Mouse (Mus musculus) olfactory bulb, adult 2 months (tissue): ENCODE data around the gene Olfr1381. TPM values are rescaled to one million over a fixed set of nuclear protein-coding genes. Genes with fewer than 3 reads are reported as not detected.
"Not testable (repeated sequence)": the region's sequence is repeated elsewhere in the genome, so short reads cannot be mapped to it uniquely, and the experiment has no call there.

Experiments used
- H3K27ac ChIP-seq: fragments of 200-500 bp; 2 replicates; pipeline ENCODE4 v1.5.1; 2012; ENCODE audit warnings: low read depth, low read length; ENCODE audit not compliant: insufficient read depth
- H3K4me1 ChIP-seq: fragments of 200-500 bp; 2 replicates; pipeline ENCODE4 v1.6.1; 2012; ENCODE audit warnings: low read length; ENCODE audit not compliant: control insufficient read depth, insufficient read depth
- H3K4me3 ChIP-seq: fragments of 200-500 bp; 2 replicates; pipeline ENCODE4 v1.5.1; 2012; ENCODE audit warnings: mild to moderate bottlenecking, low read depth, low read length, moderate library complexity; ENCODE audit not compliant: insufficient read depth
- CTCF ChIP-seq: fragments of 200-500 bp; IDR thresholded peaks from 2 replicates; pipeline ENCODE4 v1.5.1; 2012; ENCODE audit warnings: low read depth, mild to moderate bottlenecking, low read length, moderate library complexity; ENCODE audit not compliant: insufficient read depth
- POLR2A ChIP-seq: fragments of 200-500 bp; IDR thresholded peaks from 2 replicates; pipeline ENCODE4 v1.6.1; 2012; ENCODE audit warnings: mild to moderate bottlenecking, low read depth, low read length, moderate library complexity; ENCODE audit not compliant: insufficient read depth
- WGBS: fragments of 180-500 bp; shearing (Covaris S2); methylation state at CpG from one replicate; pipeline ENCODE4 v1.1.7; 2018; 5-methylcytosine and 5-hydroxymethylcytosine counted together
- polyA plus RNA-seq: library from polyadenylated mRNA; stranded (reverse); fragments of >200 nt; gene quantifications from 2 replicates; pipeline ENCODE4 v1.2.4, GENCODE M21; 2012; ENCODE audit warnings: low replicate concordance; ENCODE audit not compliant: missing spikeins, insufficient read depth, insufficient read length

Gene Olfr1381
- polyA plus RNA-seq, result not detected in 2 replicates

DNA sequence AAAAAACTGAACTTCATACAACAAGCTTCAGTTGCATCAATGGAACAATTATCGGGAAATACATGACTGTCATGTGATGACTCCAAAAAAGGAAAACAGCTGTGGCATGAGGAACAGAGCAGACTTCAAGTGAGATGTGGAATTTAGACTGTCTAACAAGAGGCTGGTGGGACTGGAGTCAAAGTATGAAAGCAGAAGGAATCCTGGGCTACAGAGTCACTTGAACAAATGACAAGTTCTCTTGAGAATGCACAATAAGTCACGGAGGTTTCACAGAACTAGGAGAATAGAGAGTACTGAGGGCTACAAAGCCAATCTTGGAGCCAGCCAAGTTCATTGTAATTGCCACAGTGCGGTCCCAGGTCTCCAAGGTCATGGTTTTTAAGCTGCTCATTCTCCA is at the start of gene Olfr1381:
TSS of gene Olfr1381 (plus strand) at position 301 of the 400 bp plus-strand sequence.
- 66% methylated on average over 3 of the region's 3 CpGs for WGBS
- H3K4me3 ChIP-seq, H3K27ac ChIP-seq, H3K4me1 ChIP-seq: not testable (repeated sequence)

DNA sequence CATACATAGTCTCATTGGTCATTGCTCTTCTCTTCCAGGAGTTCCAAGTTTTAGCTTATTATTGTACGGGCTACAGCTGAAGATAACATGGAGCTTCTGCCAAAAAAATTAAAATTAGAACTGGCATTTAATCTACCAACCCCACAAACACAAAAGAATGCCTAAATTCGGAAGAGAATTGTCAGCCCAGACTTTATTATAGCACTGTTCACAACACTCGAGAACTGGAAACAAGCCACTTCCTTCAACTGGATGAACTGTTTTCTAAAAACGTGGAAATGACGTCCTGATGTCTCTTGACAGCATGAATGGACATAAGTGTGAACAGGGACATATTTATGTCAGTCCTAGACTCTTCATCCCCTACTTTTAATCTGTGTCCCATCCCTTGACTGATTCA is 25.2 kb upstream of the Olfr1381 start:
- TF ChIP-seq POLR2A (no peak), CTCF (no peak)
- 60% methylated on average over 5 of the region's 5 CpGs for WGBS
- Histone ChIP-seq H3K4me1 (no peaks in the 10 kb centered on the region), H3K27ac (no peak overlapping the region), H3K4me3 (no peak overlapping the region)

DNA sequence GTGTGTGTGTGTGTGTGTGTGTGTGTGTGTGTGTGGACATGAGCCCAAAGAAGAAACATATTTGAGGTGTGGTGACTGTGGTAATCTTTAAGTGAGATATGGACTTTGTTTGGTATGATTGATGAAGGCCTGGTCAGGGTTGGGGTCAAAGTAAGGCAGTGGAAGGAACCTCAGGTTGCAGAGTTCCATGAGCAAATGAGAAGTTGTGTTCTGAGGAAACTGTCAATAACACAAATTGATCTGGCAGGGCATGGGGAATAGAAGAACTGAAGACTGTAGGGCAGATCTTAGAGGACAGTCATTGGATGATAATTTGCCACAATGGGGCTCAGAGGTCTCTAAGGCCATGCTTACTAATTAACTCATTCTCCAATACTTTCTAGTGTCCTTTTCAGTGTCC is 23.9 kb upstream of the Olfr1381 start, which contains the start of gene Olfr1383:
TSS of gene Olfr1383 (plus strand) at position 301 of the 400 bp plus-strand sequence.
- H3K4me1 ChIP-seq, result no peaks in the 10 kb centered on the region
- no peak for TF ChIP-seq POLR2A
- no peak for TF ChIP-seq CTCF
- no peak within 1 kb of the TSS for H3K4me3 ChIP-seq
- H3K27ac ChIP-seq, result no peak within 1 kb of the TSS

DNA sequence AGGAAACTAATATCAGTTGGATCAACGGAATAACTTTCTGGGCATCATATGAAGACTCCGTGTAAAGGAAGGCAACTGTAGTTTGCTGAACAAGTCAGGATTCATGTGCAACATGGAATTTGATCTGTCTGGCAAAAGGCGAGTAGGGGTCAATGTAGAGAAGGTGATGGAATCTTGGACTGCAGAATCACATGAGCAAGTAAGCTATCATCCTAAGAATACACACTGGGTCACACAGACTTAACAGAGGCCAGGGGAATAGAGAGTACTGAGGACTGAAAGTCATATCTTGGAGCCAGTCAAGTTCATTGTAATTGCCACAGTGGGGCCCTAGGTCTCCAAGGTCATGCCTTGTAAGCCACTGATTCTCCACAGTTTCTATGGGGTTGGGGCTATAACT is 15.3 kb upstream of the Olfr1381 start, which contains the start of gene Olfr1382:
TSS of gene Olfr1382 (plus strand) at position 301 of the 400 bp plus-strand sequence.
- 81% methylated on average over 3 of the region's 3 CpGs for WGBS
- Histone ChIP-seq H3K4me3 (no peak within 1 kb of the TSS), H3K4me1 (no peaks in the 10 kb centered on the region), H3K27ac (no peak within 1 kb of the TSS)
- TF ChIP-seq POLR2A (no peak), CTCF (no peak)

DNA sequence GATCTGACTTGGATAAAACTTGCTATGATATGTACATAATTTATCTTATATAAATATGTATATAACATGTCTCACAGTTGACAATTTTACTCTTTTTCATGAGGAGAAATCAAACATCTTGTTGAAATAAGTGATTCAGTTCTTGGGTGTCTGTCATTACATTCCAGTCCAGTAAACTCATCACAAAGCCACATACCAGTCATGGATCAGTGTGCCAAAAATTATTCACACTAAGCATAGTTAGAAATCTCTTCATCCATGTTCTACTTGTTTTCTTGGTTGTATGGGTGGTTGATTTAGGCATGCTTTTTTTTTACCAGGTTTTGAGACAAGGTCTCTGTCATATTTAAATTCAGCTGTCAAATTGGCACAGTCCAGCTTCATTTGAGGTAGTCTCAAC is 10.5 kb upstream of the Olfr1381 start:
- H3K4me3 ChIP-seq, result no peak overlapping the region
- H3K27ac ChIP-seq, result no peak overlapping the region
- no peaks in the 10 kb centered on the region for H3K4me1 ChIP-seq
- TF ChIP-seq POLR2A (no peak), CTCF (no peak)

DNA sequence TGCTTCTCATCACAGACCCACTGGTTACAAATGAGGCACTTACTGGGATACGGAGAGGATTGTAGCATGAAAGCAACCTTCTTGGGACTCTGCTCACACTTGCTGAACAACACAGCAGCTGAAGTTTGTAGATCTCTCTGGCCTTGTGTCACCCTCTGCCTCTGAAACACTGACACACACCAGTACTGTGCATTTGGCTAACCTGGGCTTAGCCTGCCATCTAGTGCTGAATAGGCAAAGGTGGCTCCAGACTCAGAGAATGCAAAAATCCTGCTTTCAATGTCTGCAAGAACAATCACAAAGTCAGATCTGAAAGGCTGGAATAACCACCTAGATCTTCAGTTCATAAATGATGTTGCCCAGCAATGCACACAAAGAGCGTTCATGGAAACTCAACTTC is 6.6 kb upstream of the Olfr1381 start:
- H3K27ac ChIP-seq, H3K4me1 ChIP-seq, H3K4me3 ChIP-seq: not testable (repeated sequence)
- WGBS, result 80% methylated on average over 2 of the region's 2 CpGs

DNA sequence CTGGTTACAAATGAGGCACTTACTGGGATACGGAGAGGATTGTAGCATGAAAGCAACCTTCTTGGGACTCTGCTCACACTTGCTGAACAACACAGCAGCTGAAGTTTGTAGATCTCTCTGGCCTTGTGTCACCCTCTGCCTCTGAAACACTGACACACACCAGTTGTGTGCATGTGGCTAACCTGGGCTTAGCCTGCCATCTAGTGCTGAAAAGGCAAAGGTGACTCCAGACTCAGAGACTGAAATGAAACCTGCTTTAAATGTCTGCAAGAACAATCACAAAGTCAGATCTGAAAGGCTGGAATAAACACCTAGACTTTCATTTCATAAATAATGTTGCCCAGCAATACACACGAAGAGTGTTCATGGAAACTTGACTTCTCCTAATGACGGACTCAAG is 10.8 kb downstream of the Olfr1381 start:
- H3K27ac ChIP-seq, result not testable (repeated sequence)
- WGBS, result 94% methylated on average over 3 of the region's 3 CpGs

DNA sequence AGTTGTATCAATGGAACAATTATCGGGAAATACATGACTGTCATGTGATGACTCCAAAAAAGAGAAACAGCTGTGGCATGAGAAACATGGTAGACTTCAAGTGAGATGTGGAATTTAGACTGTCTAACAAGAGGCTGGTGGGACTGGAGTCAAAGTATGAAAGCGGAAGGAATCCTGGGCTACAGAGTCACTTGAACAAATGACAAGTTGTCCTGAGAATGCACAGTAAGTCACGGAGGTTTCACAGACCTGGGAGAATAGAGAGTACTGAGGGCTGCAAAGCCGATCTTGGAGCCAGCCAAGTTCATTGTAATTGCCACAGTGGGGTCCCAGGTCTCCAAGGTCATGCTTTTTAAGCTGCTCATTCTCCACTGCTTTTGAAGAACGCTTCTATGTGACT is 13.3 kb downstream of the Olfr1381 start, which contains the start of gene Olfr1380:
TSS of gene Olfr1380 (plus strand) at position 301 of the 400 bp plus-strand sequence.
- not testable (repeated sequence) for H3K4me3 ChIP-seq, H3K27ac ChIP-seq, H3K4me1 ChIP-seq
- 64% methylated on average over 5 of the region's 5 CpGs for WGBS

More for the DNA sequence above, 10.8 kb downstream of the Olfr1381 start:
- not testable (repeated sequence) for H3K4me1 ChIP-seq, H3K4me3 ChIP-seq

DNA sequence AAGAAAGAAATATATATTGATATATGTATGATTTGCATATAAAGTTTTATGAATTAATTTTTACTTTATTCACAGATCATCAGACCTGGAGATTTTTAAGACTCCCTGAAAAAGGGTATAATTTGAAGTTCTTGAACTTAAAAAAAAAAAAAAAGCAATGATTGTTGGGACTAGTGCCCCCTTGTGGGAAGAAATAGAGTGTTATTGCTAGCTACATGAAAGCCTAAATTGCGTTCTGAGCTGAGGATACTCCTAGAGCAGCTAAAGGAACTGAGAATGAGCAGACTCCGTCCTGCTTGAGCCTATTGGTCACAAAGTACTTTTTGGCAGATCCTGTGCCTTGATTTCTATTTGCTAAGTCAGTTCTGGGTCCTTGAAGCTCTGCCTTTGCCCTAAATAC is 31.8 kb downstream of the Olfr1381 start:
- 54% methylated on average over 2 of the region's 2 CpGs for WGBS
- H3K27ac ChIP-seq, H3K4me1 ChIP-seq, H3K4me3 ChIP-seq: not testable (repeated sequence)

DNA sequence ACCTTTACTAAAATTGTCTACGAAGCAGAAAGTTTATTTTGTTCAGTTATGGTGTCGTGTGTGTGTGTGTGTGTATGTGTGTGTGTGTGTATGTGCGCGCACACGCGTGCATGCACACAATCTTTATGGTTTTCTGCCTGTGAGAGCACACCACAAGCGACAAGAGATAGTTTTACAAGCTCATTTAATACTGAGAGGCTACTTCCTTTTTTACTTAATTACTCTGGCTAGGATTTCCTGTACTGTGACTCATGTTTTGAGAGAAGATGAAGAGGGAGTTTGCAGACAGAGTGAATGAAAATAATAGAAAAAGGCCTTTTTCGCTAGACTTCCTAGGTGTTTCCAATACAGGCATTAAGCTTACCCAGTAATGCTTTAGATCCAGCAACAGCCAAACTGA is 37.2 kb downstream of the Olfr1381 start:
- whole genome bisulfite sequencing, result 86% methylated on average over 8 of the region's 8 CpGs
- H3K4me1 ChIP-seq, H3K27ac ChIP-seq, H3K4me3 ChIP-seq: not testable (repeated sequence)

DNA sequence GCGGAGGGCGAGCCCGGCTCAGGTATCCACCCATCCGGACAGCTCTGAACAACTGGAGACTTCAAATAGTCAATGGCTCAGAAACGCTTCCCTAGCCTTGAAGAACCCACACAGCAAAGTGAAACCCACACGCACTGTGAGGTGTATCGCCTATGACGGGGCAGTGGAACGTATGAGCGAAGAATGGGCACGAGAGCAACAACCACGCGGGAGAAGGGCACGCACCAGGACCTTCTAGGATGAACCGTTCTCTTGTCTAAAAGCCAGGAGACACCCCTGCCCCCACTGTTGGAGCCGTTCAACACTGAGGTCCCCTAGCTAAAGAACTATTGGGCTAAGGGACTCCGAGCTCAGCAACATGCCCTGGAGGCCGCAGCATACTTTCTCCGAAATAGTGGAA is 47.0 kb downstream of the Olfr1381 start:
- H3K4me1 ChIP-seq, result no peaks in the 10 kb centered on the region
- no peak overlapping the region for H3K27ac ChIP-seq
- TF ChIP-seq CTCF (no peak), POLR2A (no peak)
- no peak overlapping the region for H3K4me3 ChIP-seq
- 94% methylated on average over 19 of the region's 19 CpGs for WGBS

DNA sequence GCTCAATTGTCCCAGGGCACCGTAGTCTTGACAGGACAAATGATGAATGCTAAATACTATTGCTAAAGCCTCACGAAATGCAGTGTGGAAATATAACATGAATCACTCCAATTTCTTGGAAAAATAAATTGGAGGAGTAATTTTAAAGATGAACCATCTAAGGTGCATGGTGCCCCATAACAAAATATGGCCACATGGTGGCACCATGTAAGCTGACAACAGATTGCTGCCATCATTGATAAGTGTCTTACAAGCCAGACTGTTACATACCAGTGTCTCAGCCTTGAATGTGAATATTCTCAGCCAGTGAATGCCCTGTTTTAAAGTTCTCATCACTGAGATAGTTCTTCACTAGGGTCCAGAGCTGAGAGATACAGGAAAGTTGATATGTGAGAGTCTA is 53.9 kb downstream of the Olfr1381 start:
- 59% methylated on average over 2 of the region's 2 CpGs for WGBS
- not testable (repeated sequence) for H3K4me3 ChIP-seq, H3K27ac ChIP-seq, H3K4me1 ChIP-seq
